Mouse (Mus musculus) spleen, adult 2 months (tissue): ENCODE data around the gene Abhd18. TPM values are rescaled to one million over a fixed set of nuclear protein-coding genes. Genes with fewer than 3 reads are reported as not detected.
"Not testable (repeated sequence)": the region's sequence is repeated elsewhere in the genome, so short reads cannot be mapped to it uniquely, and the experiment has no call there.

Experiments
- DNase-seq, 2 experiments: peaks; one replicate each; pipeline versions ENCODE4 v3.0.0 to v3.0.0-alpha.2; 2012 to 2021; ENCODE audit warnings: low spot score in 2 of 2, low read depth in 1 of 2
- H3K27ac ChIP-seq: fragments of 200-500 bp; 2 replicates; pipeline ENCODE4 v1.5.1; 2012; ENCODE audit warnings: low read length, inconsistent platforms; ENCODE audit not compliant: insufficient read depth
- H3K27me3 ChIP-seq: fragments of 200-500 bp; 2 replicates; pipeline ENCODE4 v1.6.1; 2012; ENCODE audit warnings: mild to moderate bottlenecking, moderate library complexity, low read length, inconsistent platforms; ENCODE audit not compliant: control insufficient read depth, insufficient read depth
- H3K36me3 ChIP-seq: fragments of 200-500 bp; 2 replicates; pipeline ENCODE4 v1.6.1; 2012; ENCODE audit warnings: mild to moderate bottlenecking, low read length, inconsistent platforms; ENCODE audit not compliant: control insufficient read depth, insufficient read depth
- H3K4me1 ChIP-seq: fragments of 200-500 bp; 2 replicates; pipeline ENCODE4 v1.6.1; 2011; ENCODE audit warnings: inconsistent platforms; ENCODE audit not compliant: control insufficient read depth, insufficient read depth, insufficient read length
- H3K4me3 ChIP-seq: fragments of 200-500 bp; 2 replicates; pipeline ENCODE4 v1.5.1; 2011; ENCODE audit warnings: mild to moderate bottlenecking, inconsistent platforms; ENCODE audit not compliant: insufficient read depth, insufficient read length; ENCODE audit errors: extremely low read depth
- CTCF ChIP-seq: fragments of 200-500 bp; IDR thresholded peaks from 2 replicates; pipeline ENCODE4 v1.5.1; 2011; ENCODE audit warnings: mild to moderate bottlenecking, inconsistent platforms; ENCODE audit not compliant: insufficient read depth, insufficient read length, insufficient replicate concordance; ENCODE audit errors: extremely low read depth
- POLR2A ChIP-seq: fragments of 200-500 bp; IDR thresholded peaks from 2 replicates; pipeline ENCODE4 v1.6.1; 2011; ENCODE audit warnings: low read depth, low read length, inconsistent platforms
- WGBS: fragments of 180-500 bp; shearing (Covaris S2); methylation state at CpG from one replicate; pipeline ENCODE4 v1.1.7; 2018; 5-methylcytosine and 5-hydroxymethylcytosine counted together
- polyA plus RNA-seq: library from polyadenylated mRNA; depleted of rRNA; stranded (reverse); fragments of >200 nt; gene quantifications from 2 replicates; pipeline ENCODE4 v1.2.3, GENCODE M21; 2012

Abhd18 gene
- polyA plus RNA-seq, 1 experiment: 1.2 TPM

GRCm38 (mm10) chr3:40809894-40810293 is 36.9 kb upstream of the Abhd18 start:
- TF ChIP-seq CTCF (no peak), POLR2A (no peak)
- H3K36me3 ChIP-seq: peaks cover 8% of the 10 kb centered on the region
- no peaks in the 10 kb centered on the region for H3K27me3 ChIP-seq
- no peak overlapping the region for H3K27ac ChIP-seq
- no peaks in the 10 kb centered on the region for H3K4me1 ChIP-seq
- no peak overlapping the region for H3K4me3 ChIP-seq
- WGBS: 92% methylated on average over 2 of the region's 2 CpGs
- DNase-seq: no peak

GRCm38 (mm10) chr3:40813275-40813674 is 33.5 kb upstream of the Abhd18 start:
- Histone ChIP-seq H3K4me3 (no peak overlapping the region), H3K27ac (no peak overlapping the region), H3K27me3 (no peaks in the 10 kb centered on the region), H3K4me1 (no peaks in the 10 kb centered on the region), H3K36me3 (peaks cover 9% of the 10 kb centered on the region)
- WGBS: 99% methylated on average over 2 of the region's 2 CpGs
- no peak for DNase-seq
- TF ChIP-seq CTCF (no peak), POLR2A (no peak)

GRCm38 (mm10) chr3:40845521-40845920 is 1.2 kb upstream of the Abhd18 start:
- WGBS: 80% methylated on average over 6 of the region's 6 CpGs
- not testable (repeated sequence) for H3K4me3 ChIP-seq, H3K36me3 ChIP-seq, H3K27ac ChIP-seq, H3K27me3 ChIP-seq, H3K4me1 ChIP-seq, DNase-seq

- peak within 1 kb of the TSS; percentile 71 for H3K27ac ChIP-seq
- under 1% methylated on average over 39 of the region's 39 CpGs for WGBS
These were observed 255 bp upstream of the Abhd18 start, which contains the start of gene Mfsd8 for GRCm38 (mm10) chr3:40846473-40846956. Gene Mfsd8, minus strand, starts transcription at chr3:40846886.

GRCm38 (mm10) chr3:40847018-40847417 is 248 bp downstream of the Abhd18 start:
- not testable (repeated sequence) for H3K27me3 ChIP-seq, H3K27ac ChIP-seq, H3K36me3 ChIP-seq, H3K4me1 ChIP-seq
- DNase-seq: peak; percentile 28 to 60
- H3K4me3 ChIP-seq: peak overlapping the region; percentile 49
- WGBS: 4% methylated on average over 16 of the region's 21 CpGs

More at GRCm38 (mm10) chr3:40846473-40846956, 255 bp upstream of the Abhd18 start, which contains the start of gene Mfsd8:
- 0 out of 2 replicates have a peak, but pooled peaks have one; percentile 23 for TF ChIP-seq CTCF
- not testable (repeated sequence) for H3K4me1 ChIP-seq, H3K36me3 ChIP-seq, H3K27me3 ChIP-seq
- H3K4me3 ChIP-seq: peak within 1 kb of the TSS; percentile 70
- peak; percentile 92 to 95 for DNase-seq

GRCm38 (mm10) chr3:40847936-40848335 is 1.2 kb downstream of the Abhd18 start:
- H3K27ac ChIP-seq, H3K4me3 ChIP-seq: not testable (repeated sequence)

GRCm38 (mm10) chr3:40853123-40853738 is 6.5 kb downstream of the Abhd18 start:
- not testable (repeated sequence) for H3K4me1 ChIP-seq, H3K27me3 ChIP-seq, H3K4me3 ChIP-seq, DNase-seq, H3K27ac ChIP-seq, H3K36me3 ChIP-seq
- 88% methylated on average over 3 of the region's 3 CpGs for WGBS

More at GRCm38 (mm10) chr3:40847936-40848335, 1.2 kb downstream of the Abhd18 start:
- WGBS: 92% methylated on average over 2 of the region's 2 CpGs
- not testable (repeated sequence) for DNase-seq, H3K4me1 ChIP-seq, H3K27me3 ChIP-seq, H3K36me3 ChIP-seq
